Mouse (Mus musculus): ENCODE measurements at regions not wholly inside any gene's neighbourhood (a gene's known extent, or its start where the extent isn't known, plus 50 kb on each side); places are given as distances from the start of the nearest gene placed in this dataset.

- Histone ChIP-seq H3K4me2 (no peak overlapping the region), H3K4me3 (no peak overlapping the region), H3K4me1 (no peaks in the 10 kb centered on the region), H3K9me3 (replicated peaks) (no peaks in the 10 kb centered on the region), H3K36me3 (no peaks in the 10 kb centered on the region), H3K27me3 (replicated peaks) (peaks cover 12% of the 10 kb centered on the region), H3K9ac (no peak overlapping the region), H3K27ac (no peak overlapping the region)
- ATAC-seq, result no peak
- WGBS (ENCODE audit: insufficient replicate concordance), result 65% methylated on average over 8 of the region's 8 CpGs
Observed at GRCm38 (mm10) chr12:107156791-107157428, 331.5 kb upstream of the 3110018I06Rik start.

- no peak for ATAC-seq
- Histone ChIP-seq H3K4me2 (no peak overlapping the region), H3K27me3 (replicated peaks) (peaks cover 12% of the 10 kb centered on the region), H3K4me1 (no peaks in the 10 kb centered on the region), H3K4me3 (no peak overlapping the region), H3K36me3 (no peaks in the 10 kb centered on the region), H3K27ac (no peak overlapping the region), H3K9ac (no peak overlapping the region), H3K9me3 (replicated peaks) (no peaks in the 10 kb centered on the region)
- 45% methylated on average over 5 of the region's 5 CpGs for WGBS (ENCODE audit: insufficient replicate concordance)
Observed at GRCm38 (mm10) chr12:107159126-107159525, 329.3 kb upstream of the 3110018I06Rik start.

GRCm38 (mm10) chr12:107160137-107160536, 328.3 kb upstream of the 3110018I06Rik start:
- Histone ChIP-seq H3K36me3 (no peaks in the 10 kb centered on the region), H3K4me3 (no peak overlapping the region)

GRCm38 (mm10) chr12:107160628-107161027, 327.8 kb upstream of the 3110018I06Rik start:
- Histone ChIP-seq H3K27me3 (replicated peaks) (peaks cover 12% of the 10 kb centered on the region), H3K36me3 (no peaks in the 10 kb centered on the region), H3K4me2 (no peak overlapping the region), H3K27ac (no peak overlapping the region), H3K9me3 (replicated peaks) (no peaks in the 10 kb centered on the region), H3K9ac (no peak overlapping the region), H3K4me1 (no peaks in the 10 kb centered on the region), H3K4me3 (no peak overlapping the region)
- ATAC-seq, result no peak
- WGBS (ENCODE audit: insufficient replicate concordance), result 31% methylated on average over 6 of the region's 6 CpGs

More at GRCm38 (mm10) chr12:107160137-107160536, 328.3 kb upstream of the 3110018I06Rik start:
- Histone ChIP-seq H3K27ac (no peak overlapping the region), H3K4me2 (no peak overlapping the region), H3K27me3 (replicated peaks) (peaks cover 12% of the 10 kb centered on the region), H3K9ac (no peak overlapping the region), H3K9me3 (replicated peaks) (no peaks in the 10 kb centered on the region), H3K4me1 (no peaks in the 10 kb centered on the region)
- under 1% methylated on average over 7 of the region's 7 CpGs for WGBS (ENCODE audit: insufficient replicate concordance)
- ATAC-seq, result no peak

- ATAC-seq, result no peak
- H3K27me3 ChIP-seq (replicated peaks), result no peaks in the 10 kb centered on the region
- no peaks in the 10 kb centered on the region for H3K4me1 ChIP-seq
- no peak overlapping the region for H3K9ac ChIP-seq
- H3K27ac ChIP-seq, result no peak overlapping the region
- 54% methylated on average over 7 of the region's 7 CpGs for WGBS (ENCODE audit: insufficient replicate concordance)
- H3K36me3 ChIP-seq, result no peaks in the 10 kb centered on the region
- H3K9me3 ChIP-seq (replicated peaks), result no peaks in the 10 kb centered on the region
- no peak overlapping the region for H3K4me3 ChIP-seq
- no peak overlapping the region for H3K4me2 ChIP-seq
Observed at GRCm38 (mm10) chr12:107170926-107171325, 317.5 kb upstream of the 3110018I06Rik start.

- ATAC-seq, result no peak
- no peaks in the 10 kb centered on the region for H3K9me3 ChIP-seq (replicated peaks)
- H3K36me3 ChIP-seq, result no peaks in the 10 kb centered on the region
- H3K9ac ChIP-seq, result no peak overlapping the region
- no peak overlapping the region for H3K27ac ChIP-seq
- no peak overlapping the region for H3K4me2 ChIP-seq
- no peaks in the 10 kb centered on the region for H3K4me1 ChIP-seq
- no peaks in the 10 kb centered on the region for H3K27me3 ChIP-seq (replicated peaks)
- no peak overlapping the region for H3K4me3 ChIP-seq
- 78% methylated on average over 15 of the region's 15 CpGs for WGBS (ENCODE audit: insufficient replicate concordance)
Observed at GRCm38 (mm10) chr12:107171676-107172075, 316.8 kb upstream of the 3110018I06Rik start.

- Histone ChIP-seq H3K4me3 (no peak overlapping the region), H3K27me3 (replicated peaks) (0 out of 2 replicates have a peak, but pooled peaks cover under 1% of the 10 kb centered on the region), H3K4me1 (no peaks in the 10 kb centered on the region), H3K9ac (no peak overlapping the region), H3K27ac (no peak overlapping the region), H3K9me3 (replicated peaks) (no peaks in the 10 kb centered on the region), H3K36me3 (no peaks in the 10 kb centered on the region), H3K4me2 (no peak overlapping the region)
- WGBS (ENCODE audit: insufficient replicate concordance), result 65% methylated on average over 6 of the region's 6 CpGs
- no peak for ATAC-seq
Observed at GRCm38 (mm10) chr12:107178676-107179075, 309.8 kb upstream of the 3110018I06Rik start.

GRCm38 (mm10) chr12:107180501-107180900, 307.9 kb upstream of the 3110018I06Rik start:
- Histone ChIP-seq H3K4me3 (no peak overlapping the region), H3K9me3 (replicated peaks) (no peaks in the 10 kb centered on the region), H3K4me1 (no peaks in the 10 kb centered on the region), H3K9ac (no peak overlapping the region), H3K4me2 (no peak overlapping the region), H3K36me3 (no peaks in the 10 kb centered on the region), H3K27ac (no peak overlapping the region), H3K27me3 (replicated peaks) (0 out of 2 replicates have a peak, but pooled peaks cover 4% of the 10 kb centered on the region)
- WGBS (ENCODE audit: insufficient replicate concordance), result 73% methylated on average over 3 of the region's 3 CpGs
- no peak for ATAC-seq

GRCm38 (mm10) chr12:107181291-107181690, 307.1 kb upstream of the 3110018I06Rik start:
- H3K9ac ChIP-seq, result no peak overlapping the region
- H3K4me1 ChIP-seq, result no peaks in the 10 kb centered on the region
- no peaks in the 10 kb centered on the region for H3K9me3 ChIP-seq (replicated peaks)
- no peaks in the 10 kb centered on the region for H3K36me3 ChIP-seq
- no peak overlapping the region for H3K4me3 ChIP-seq
- ATAC-seq, result no peak
- no peak overlapping the region for H3K4me2 ChIP-seq
- H3K27ac ChIP-seq, result no peak overlapping the region
- 78% methylated on average over 9 of the region's 9 CpGs for WGBS (ENCODE audit: insufficient replicate concordance)
- H3K27me3 ChIP-seq (replicated peaks), result 0 out of 2 replicates have a peak, but pooled peaks cover 4% of the 10 kb centered on the region

GRCm38 (mm10) chr12:107182091-107182655, 306.3 kb upstream of the 3110018I06Rik start:
- no peak overlapping the region for H3K4me2 ChIP-seq
- 72% methylated on average over 18 of the region's 18 CpGs for WGBS (ENCODE audit: insufficient replicate concordance)
- no peak overlapping the region for H3K27ac ChIP-seq
- H3K4me3 ChIP-seq, result no peak overlapping the region
- no peaks in the 10 kb centered on the region for H3K4me1 ChIP-seq
- no peak overlapping the region for H3K9ac ChIP-seq
- H3K36me3 ChIP-seq, result no peaks in the 10 kb centered on the region
- H3K27me3 ChIP-seq (replicated peaks), result 0 out of 2 replicates have a peak, but pooled peaks cover 4% of the 10 kb centered on the region
- no peak for ATAC-seq
- H3K9me3 ChIP-seq (replicated peaks), result no peaks in the 10 kb centered on the region

- H3K4me2 ChIP-seq, result no peak overlapping the region
- no peaks in the 10 kb centered on the region for H3K9me3 ChIP-seq (replicated peaks)
- H3K27ac ChIP-seq, result no peak overlapping the region
- H3K9ac ChIP-seq, result no peak overlapping the region
- no peak for ATAC-seq
- no peaks in the 10 kb centered on the region for H3K36me3 ChIP-seq
- H3K4me1 ChIP-seq, result no peaks in the 10 kb centered on the region
- 0 out of 2 replicates have a peak, but pooled peaks cover 4% of the 10 kb centered on the region for H3K27me3 ChIP-seq (replicated peaks)
- no peak overlapping the region for H3K4me3 ChIP-seq
- 36% methylated on average over 9 of the region's 9 CpGs for WGBS (ENCODE audit: insufficient replicate concordance)
Observed at GRCm38 (mm10) chr12:107183283-107183682, 305.1 kb upstream of the 3110018I06Rik start.

- H3K36me3 ChIP-seq, result no peaks in the 10 kb centered on the region
- no peak overlapping the region for H3K4me2 ChIP-seq
- H3K4me3 ChIP-seq, result no peak overlapping the region
- no peak overlapping the region for H3K27ac ChIP-seq
- H3K9ac ChIP-seq, result no peak overlapping the region
- H3K27me3 ChIP-seq (replicated peaks), result 0 out of 2 replicates have a peak, but pooled peaks cover 4% of the 10 kb centered on the region
- no peaks in the 10 kb centered on the region for H3K4me1 ChIP-seq
- H3K9me3 ChIP-seq (replicated peaks), result no peaks in the 10 kb centered on the region
- 60% methylated on average over 3 of the region's 3 CpGs for WGBS (ENCODE audit: insufficient replicate concordance)
- no peak for ATAC-seq
Observed at GRCm38 (mm10) chr12:107184426-107184825, 304.0 kb upstream of the 3110018I06Rik start.
